Mouse (Mus musculus) macrophage (primary cell): Measurements from ENCODE around the gene Tldc1. TPM values are rescaled to one million over a fixed set of nuclear protein-coding genes. Genes with fewer than 3 reads are reported as not detected.

Experiments
- H3K27ac ChIP-seq: fragments of 350-480 bp; formaldehyde crosslinking; 2 replicates; pipeline ENCODE4 v1.9.0; 2021
- H3K36me3 ChIP-seq: fragments of 350-480 bp; formaldehyde crosslinking; 2 replicates; pipeline ENCODE4 v1.9.0; 2021; ENCODE audit errors: inconsistent target
- H3K4me3 ChIP-seq: fragments of 350-480 bp; formaldehyde crosslinking; 2 replicates; pipeline ENCODE4 v1.9.0; 2021; ENCODE audit errors: inconsistent target
- H3K79me2 ChIP-seq: fragments of 350-480 bp; formaldehyde crosslinking; 2 replicates; pipeline ENCODE4 v1.9.0; 2021; ENCODE audit errors: inconsistent target
- WGBS: methylation state at CpG from one replicate; pipeline ENCODE4 v1.1.7; 2026; ENCODE audit warnings: inconsistent platforms; ENCODE audit not compliant: missing documents; 5-methylcytosine and 5-hydroxymethylcytosine counted together
- polyA plus RNA-seq: library from polyadenylated mRNA; stranded (reverse); fragments of 250-400 nt; gene quantifications from 3 replicates; pipeline ENCODE4 v1.2.4, GENCODE M21; 2018; ENCODE audit warnings: inconsistent platforms

Gene Tldc1
- polyA plus RNA-seq, 1 experiment from 2014 or later, result 9.6 TPM

- peaks cover 5% of the 10 kb centered on the region; the same call in 1 of the 2 replicates for H3K36me3 ChIP-seq
- no peak overlapping the region for H3K4me3 ChIP-seq
- peaks cover 12% of the 10 kb centered on the region; the same call in 1 of the 2 replicates for H3K79me2 ChIP-seq
- no peak overlapping the region for H3K27ac ChIP-seq
- WGBS, result 98% methylated on average over 7 of the region's 7 CpGs
Measured at GRCm38 (mm10) chr8:119776668-119777245, 1.5 kb downstream of the Tldc1 start.

GRCm38 (mm10) chr8:119765761-119766444 lies 12.3 kb downstream of the Tldc1 start:
- Histone ChIP-seq H3K79me2 (no peaks in the 10 kb centered on the region), H3K36me3 (peaks cover 30% of the 10 kb centered on the region; the same call in 1 of the 2 replicates), H3K27ac (no peak overlapping the region), H3K4me3 (no peak overlapping the region)
- 92% methylated on average over 22 of the region's 22 CpGs for WGBS

GRCm38 (mm10) chr8:119765311-119765710 lies 12.9 kb downstream of the Tldc1 start:
- no peak overlapping the region for H3K27ac ChIP-seq
- no peak overlapping the region for H3K4me3 ChIP-seq
- H3K36me3 ChIP-seq, result peaks cover 32% of the 10 kb centered on the region; the same call in 1 of the 2 replicates
- WGBS, result 97% methylated on average over 10 of the region's 10 CpGs
- H3K79me2 ChIP-seq, result no peaks in the 10 kb centered on the region

GRCm38 (mm10) chr8:119762226-119763220 lies 15.7 kb downstream of the Tldc1 start:
- 92% methylated on average over 21 of the region's 21 CpGs for WGBS
- Histone ChIP-seq H3K4me3 (no peak overlapping the region), H3K27ac (no peak overlapping the region), H3K79me2 (no peaks in the 10 kb centered on the region), H3K36me3 (peaks cover 29% of the 10 kb centered on the region; the same call in 1 of the 2 replicates)

- H3K36me3 ChIP-seq, result peaks cover 21% of the 10 kb centered on the region; the same call in 1 of the 2 replicates
- no peaks in the 10 kb centered on the region for H3K79me2 ChIP-seq
- WGBS, result 88% methylated on average over 11 of the region's 11 CpGs
- H3K27ac ChIP-seq, result no peak overlapping the region
- no peak overlapping the region for H3K4me3 ChIP-seq
Measured at GRCm38 (mm10) chr8:119761692-119762091, 16.5 kb downstream of the Tldc1 start.

- Histone ChIP-seq H3K4me3 (no peak overlapping the region), H3K27ac (no peak overlapping the region), H3K36me3 (peaks cover 10% of the 10 kb centered on the region; the same call in 1 of the 2 replicates), H3K79me2 (no peaks in the 10 kb centered on the region)
- WGBS, result 55% methylated on average over 5 of the region's 5 CpGs
Measured at GRCm38 (mm10) chr8:119756538-119756937, 21.7 kb downstream of the Tldc1 start.

- no peak overlapping the region for H3K4me3 ChIP-seq
Measured at GRCm38 (mm10) chr8:119756147-119756461, 22.1 kb downstream of the Tldc1 start.

GRCm38 (mm10) chr8:119755238-119756146 lies 22.7 kb downstream of the Tldc1 start:
- WGBS, result 17% methylated on average over 28 of the region's 28 CpGs
- Histone ChIP-seq H3K36me3 (0 out of 2 replicates have a peak, but pooled peaks cover under 1% of the 10 kb centered on the region), H3K4me3 (no peak overlapping the region)

More at GRCm38 (mm10) chr8:119756147-119756461, 22.1 kb downstream of the Tldc1 start:
- Histone ChIP-seq H3K27ac (no peak overlapping the region), H3K79me2 (no peaks in the 10 kb centered on the region), H3K36me3 (peaks cover 6% of the 10 kb centered on the region; the same call in 1 of the 2 replicates)
- WGBS, result 50% methylated on average over 2 of the region's 2 CpGs

GRCm38 (mm10) chr8:119744604-119745003 lies 33.6 kb downstream of the Tldc1 start:
- Histone ChIP-seq H3K36me3 (no peaks in the 10 kb centered on the region), H3K79me2 (no peaks in the 10 kb centered on the region), H3K4me3 (no peak overlapping the region), H3K27ac (no peak overlapping the region)
- WGBS, result 81% methylated on average over 4 of the region's 4 CpGs

More at GRCm38 (mm10) chr8:119755238-119756146, 22.7 kb downstream of the Tldc1 start:
- Histone ChIP-seq H3K27ac (no peak overlapping the region), H3K79me2 (no peaks in the 10 kb centered on the region)

GRCm38 (mm10) chr8:119743291-119744026 lies 34.8 kb downstream of the Tldc1 start:
- Histone ChIP-seq H3K36me3 (no peaks in the 10 kb centered on the region), H3K79me2 (no peaks in the 10 kb centered on the region), H3K27ac (no peak overlapping the region), H3K4me3 (no peak overlapping the region)
- WGBS, result 71% methylated on average over 13 of the region's 13 CpGs

- Histone ChIP-seq H3K79me2 (no peaks in the 10 kb centered on the region), H3K36me3 (no peaks in the 10 kb centered on the region), H3K27ac (no peak overlapping the region), H3K4me3 (no peak overlapping the region)
- WGBS, result 92% methylated on average over 7 of the region's 7 CpGs
Measured at GRCm38 (mm10) chr8:119742409-119742808, 35.8 kb downstream of the Tldc1 start.

- H3K36me3 ChIP-seq, result no peaks in the 10 kb centered on the region
- 94% methylated on average over 4 of the region's 4 CpGs for WGBS
- H3K27ac ChIP-seq, result no peak overlapping the region
- no peak overlapping the region for H3K4me3 ChIP-seq
- H3K79me2 ChIP-seq, result no peaks in the 10 kb centered on the region
Measured at GRCm38 (mm10) chr8:119740634-119741033, 37.6 kb downstream of the Tldc1 start.
